Comparison of ENCODE assay signal across 13 mouse cellular contexts in genomic region chr14:119895765-119896465, GRCm38 (mm10).
A peak's percentile ranks its signal among the peaks of the same experiment; 100 is the strongest.
DNase-seq lines count a peak whose midpoint lies in the region; ATAC-seq lines count a peak whose summit lies in the region.
"Had no signal": no experiment of that assay in that cellular context is flagged by ENCODE, and none has a peak within 500 bp of the region (broad histone marks: within the 10 kb centered on the region; RNA-seq: fewer than 3 reads in every experiment).

No protein-coding gene starts in this region.

- H3K27ac ChIP-seq in limb, embryonic 11.5 days (replicated peaks; ENCODE audit: low read depth, low read length) = no peak overlapping the region
- H3K27ac ChIP-seq in limb, embryonic 10.5 days = no peak overlapping the region
- no peak overlapping the region for H3K27ac ChIP-seq in embryonic facial prominence, embryonic 14.5 days (replicated peaks; ENCODE audit: low read depth, low read length)
- peak overlapping the region; percentile 78 for H3K27ac ChIP-seq in neural tube, embryonic 13.5 days (replicated peaks)
- H3K27ac ChIP-seq in intestine, embryonic 16.5 days (ENCODE audit: low read length) = no peak overlapping the region
- H3K27ac ChIP-seq: embryonic facial prominence, embryonic 15.5 days; heart, adult 2 months had no signal

- ATAC-seq in limb, embryonic 11.5 days (ENCODE audit: insufficient number of reproducible peaks, low FRiP score, low TSS enrichment, low read depth) = no peak
- ATAC-seq in embryonic facial prominence, embryonic 14.5 days (ENCODE audit: low read depth) = no peak
- ATAC-seq in neural tube, embryonic 13.5 days (ENCODE audit: low read depth) = peak; percentile 25; the same call in 1 of the 2 replicates
- no peak for ATAC-seq in intestine, embryonic 16.5 days

- H3K36me3 ChIP-seq in limb, embryonic 11.5 days (ENCODE audit: control insufficient read depth, insufficient read depth, low read length) = no peaks in the 10 kb centered on the region
- no peaks in the 10 kb centered on the region for H3K36me3 ChIP-seq in limb, embryonic 10.5 days
- no peaks in the 10 kb centered on the region for H3K36me3 ChIP-seq in embryonic facial prominence, embryonic 14.5 days (ENCODE audit: control insufficient read depth, insufficient read depth, low read length)
- no peaks in the 10 kb centered on the region for H3K36me3 ChIP-seq in neural tube, embryonic 13.5 days
- H3K36me3 ChIP-seq in intestine, embryonic 16.5 days (ENCODE audit: control insufficient read depth, insufficient read depth, low read length) = no peaks in the 10 kb centered on the region
- H3K36me3 ChIP-seq: embryonic facial prominence, embryonic 15.5 days had no signal

- peak; percentile 26 for DNase-seq in adrenal gland, postnatal 14 days
- DNase-seq in adrenal gland, postnatal 25 days = no peak
- peak; percentile 25 for DNase-seq in limb, embryonic 11.5 days (ENCODE audit: low spot score)
- no peak for DNase-seq in limb, embryonic 10.5 days (ENCODE audit: low spot score)
- peak; percentile 10 for DNase-seq in embryonic facial prominence, embryonic 14.5 days (ENCODE audit: low spot score)
- DNase-seq in urinary bladder, postnatal 25 days (ENCODE audit: low spot score) = no peak
- DNase-seq: heart, adult 2 months; lung, postnatal 36 days; spleen, adult 18-20 months; thymus, adult 2 months had no signal

- H3K27me3 ChIP-seq in limb, embryonic 11.5 days (ENCODE audit: control insufficient read depth, insufficient read depth, low read length) = no peaks in the 10 kb centered on the region
- no peaks in the 10 kb centered on the region for H3K27me3 ChIP-seq in limb, embryonic 10.5 days (ENCODE audit: low read depth, poor library complexity, severe bottlenecking)
- no peaks in the 10 kb centered on the region for H3K27me3 ChIP-seq in embryonic facial prominence, embryonic 14.5 days (replicated peaks; ENCODE audit: control insufficient read depth, insufficient read depth, low read length)
- H3K27me3 ChIP-seq in neural tube, embryonic 13.5 days = no peaks in the 10 kb centered on the region
- no peaks in the 10 kb centered on the region for H3K27me3 ChIP-seq in intestine, embryonic 16.5 days (replicated peaks; ENCODE audit: control insufficient read depth, insufficient read depth, low read length)
- H3K27me3 ChIP-seq: embryonic facial prominence, embryonic 15.5 days had no signal

- WGBS in limb, embryonic 11.5 days = 41% methylated on average over 10 of the region's 10 CpGs
- WGBS in limb, embryonic 10.5 days = 40% methylated on average over 10 of the region's 10 CpGs
- WGBS in embryonic facial prominence, embryonic 14.5 days = 40% methylated on average over 10 of the region's 10 CpGs
- WGBS in neural tube, embryonic 13.5 days = 45% methylated on average over 10 of the region's 10 CpGs
- WGBS in intestine, embryonic 16.5 days = 54% methylated on average over 10 of the region's 10 CpGs

- H3K9ac ChIP-seq in limb, embryonic 11.5 days (ENCODE audit: low read length) = no peak overlapping the region
- no peak overlapping the region for H3K9ac ChIP-seq in embryonic facial prominence, embryonic 14.5 days (ENCODE audit: low read depth, low read length)
- no peak overlapping the region for H3K9ac ChIP-seq in neural tube, embryonic 13.5 days
- H3K9ac ChIP-seq in intestine, embryonic 16.5 days (ENCODE audit: low read depth, low read length) = no peak overlapping the region
- H3K9ac ChIP-seq: embryonic facial prominence, embryonic 15.5 days had no signal

- no peak overlapping the region for H3K4me2 ChIP-seq in limb, embryonic 11.5 days (ENCODE audit: low read depth, severe bottlenecking)
- H3K4me2 ChIP-seq in embryonic facial prominence, embryonic 14.5 days (ENCODE audit: low read depth, low read length) = no peak overlapping the region
- H3K4me2 ChIP-seq in neural tube, embryonic 13.5 days = no peak overlapping the region
- H3K4me2 ChIP-seq in intestine, embryonic 16.5 days (ENCODE audit: low read depth, low read length) = no peak overlapping the region
- H3K4me2 ChIP-seq: embryonic facial prominence, embryonic 15.5 days had no signal

- H3K4me3 ChIP-seq in limb, embryonic 11.5 days (ENCODE audit: low read depth, low read length) = no peak overlapping the region
- no peak overlapping the region for H3K4me3 ChIP-seq in limb, embryonic 10.5 days
- H3K4me3 ChIP-seq in embryonic facial prominence, embryonic 14.5 days (ENCODE audit: low read depth, low read length) = no peak overlapping the region
- H3K4me3 ChIP-seq in neural tube, embryonic 13.5 days = no peak overlapping the region
- H3K4me3 ChIP-seq in intestine, embryonic 16.5 days (ENCODE audit: low read length) = no peak overlapping the region
- H3K4me3 ChIP-seq: embryonic facial prominence, embryonic 15.5 days; heart, adult 2 months had no signal

- no peaks in the 10 kb centered on the region for H3K4me1 ChIP-seq in limb, embryonic 11.5 days (ENCODE audit: control insufficient read depth, insufficient read depth, low read length)
- H3K4me1 ChIP-seq in limb, embryonic 10.5 days = peaks cover 7% of the 10 kb centered on the region; the same call in 1 of the 2 replicates
- H3K4me1 ChIP-seq in embryonic facial prominence, embryonic 14.5 days (ENCODE audit: control insufficient read depth, insufficient read depth, low read length) = no peaks in the 10 kb centered on the region
- H3K4me1 ChIP-seq in neural tube, embryonic 13.5 days (replicated peaks) = peaks cover 12% of the 10 kb centered on the region
- H3K4me1 ChIP-seq in intestine, embryonic 16.5 days (ENCODE audit: control insufficient read depth, insufficient read depth, low read length) = no peaks in the 10 kb centered on the region
- H3K4me1 ChIP-seq: embryonic facial prominence, embryonic 15.5 days had no signal

- no peaks in the 10 kb centered on the region for H3K9me3 ChIP-seq in limb, embryonic 11.5 days (ENCODE audit: control insufficient read depth, low read length)
- H3K9me3 ChIP-seq in limb, embryonic 10.5 days (replicated peaks) = no peaks in the 10 kb centered on the region
- no peaks in the 10 kb centered on the region for H3K9me3 ChIP-seq in embryonic facial prominence, embryonic 14.5 days (ENCODE audit: control insufficient read depth, low read length)
- no peaks in the 10 kb centered on the region for H3K9me3 ChIP-seq in neural tube, embryonic 13.5 days
- no peaks in the 10 kb centered on the region for H3K9me3 ChIP-seq in intestine, embryonic 16.5 days (ENCODE audit: control insufficient read depth, low read length)
- H3K9me3 ChIP-seq: embryonic facial prominence, embryonic 15.5 days had no signal

Comparison
In these comparisons a context has a peak if more than half of its experiments do, and no peak if none do; other contexts are left out.
1. DNase-seq: peak in adrenal gland, postnatal 14 days (single experiment), limb, embryonic 11.5 days (single experiment) and embryonic facial prominence, embryonic 14.5 days (single experiment); none in adrenal gland, postnatal 25 days (single experiment), limb, embryonic 10.5 days (single experiment) and urinary bladder, postnatal 25 days (single experiment).